Mouse (Mus musculus) hindbrain, embryonic 16.5 days (tissue): ENCODE data around the gene Fcor. TPM values are rescaled to one million over a fixed set of nuclear protein-coding genes. Genes with fewer than 3 reads are reported as not detected.
A peak's percentile ranks its signal among the peaks of the same experiment; 100 is the strongest.

Experiments used
- ATAC-seq: fragments of 200-750 bp; cut with Nextera tagmentation; 2 replicates; pipeline ENCODE4 v1.8.0; 2017; ENCODE audit warnings: moderate TSS enrichment, moderate library complexity
- H3K27ac ChIP-seq: fragments of 300-500 bp; sonication (generic); 2 replicates; pipeline ENCODE4 v1.5.1; 2014; ENCODE audit warnings: low read depth, mild to moderate bottlenecking, control low read depth, low read length, moderate library complexity
- H3K27me3 ChIP-seq: fragments of 300-500 bp; sonication (generic); replicated peaks from 2 replicates; pipeline ENCODE4 v1.6.1; 2014; ENCODE audit warnings: low read length; ENCODE audit not compliant: control insufficient read depth, insufficient read depth
- H3K36me3 ChIP-seq: fragments of 300-500 bp; sonication (generic); 2 replicates; pipeline ENCODE4 v1.6.1; 2014; ENCODE audit warnings: mild to moderate bottlenecking, low read length, moderate library complexity, mixed read lengths; ENCODE audit not compliant: control insufficient read depth, insufficient read depth
- H3K4me1 ChIP-seq: fragments of 300-500 bp; sonication (generic); 2 replicates; pipeline ENCODE4 v1.6.1; 2014; ENCODE audit warnings: low read depth, low read length; ENCODE audit not compliant: control insufficient read depth, insufficient read depth
- H3K4me2 ChIP-seq: fragments of 300-500 bp; sonication (generic); 2 replicates; pipeline ENCODE4 v1.6.1; 2014; ENCODE audit warnings: mild to moderate bottlenecking, low read length, control low read depth, moderate library complexity
- H3K4me3 ChIP-seq: fragments of 300-500 bp; sonication (generic); 2 replicates; pipeline ENCODE4 v1.5.1; 2014; ENCODE audit warnings: mild to moderate bottlenecking, low read length, control low read depth, moderate library complexity
- H3K9ac ChIP-seq: fragments of 300-500 bp; sonication (generic); 2 replicates; pipeline ENCODE4 v1.6.1; 2014; ENCODE audit warnings: low read depth, mild to moderate bottlenecking, control low read depth, low read length, moderate library complexity
- H3K9me3 ChIP-seq: fragments of 300-500 bp; sonication (generic); 2 replicates; pipeline ENCODE4 v1.6.1; 2014; ENCODE audit warnings: mild to moderate bottlenecking, low read length, moderate library complexity; ENCODE audit not compliant: control insufficient read depth
- WGBS: fragments of 180-500 bp; shearing (Covaris S2); extraction: QIAGEN DNeasy Blood & Tissue Kit; methylation state at CpG from one replicate; pipeline ENCODE4 v1.1.7; 2014; 5-methylcytosine and 5-hydroxymethylcytosine counted together
- polyA plus RNA-seq: library from polyadenylated mRNA; unstranded; fragments of >200 nt; fragmentation: Nextera tagmentation; extraction: Ambion mirVana; gene quantifications from 2 replicates; pipeline ENCODE4 v1.2.1, GENCODE M21; 2015

Fcor gene
- polyA plus RNA-seq, 1 experiment from 2014 or later: 21.7 TPM

- Histone ChIP-seq H3K4me1 (peaks cover 15% of the 10 kb centered on the region), H3K4me2 (no peak overlapping the region), H3K27ac (no peak overlapping the region), H3K9me3 (no peaks in the 10 kb centered on the region), H3K9ac (no peak overlapping the region), H3K4me3 (no peak overlapping the region), H3K27me3 (no peaks in the 10 kb centered on the region), H3K36me3 (peaks cover 23% of the 10 kb centered on the region)
- 96% methylated on average over 23 of the region's 23 CpGs for WGBS
- ATAC-seq: no peak
Measured at GRCm38 (mm10) chr8:3679236-3679635, 7.1 kb upstream of the Fcor start.

GRCm38 (mm10) chr8:3678831-3679230 is 6.7 kb upstream of the Fcor start:
- Histone ChIP-seq H3K27me3 (no peaks in the 10 kb centered on the region), H3K27ac (no peak overlapping the region), H3K36me3 (peaks cover 23% of the 10 kb centered on the region), H3K9me3 (no peaks in the 10 kb centered on the region), H3K4me2 (no peak overlapping the region), H3K4me3 (no peak overlapping the region), H3K4me1 (peaks cover 15% of the 10 kb centered on the region), H3K9ac (no peak overlapping the region)
- no peak for ATAC-seq
- 97% methylated on average over 23 of the region's 23 CpGs for WGBS

- no peaks in the 10 kb centered on the region for H3K27me3 ChIP-seq
- 3% methylated on average over 15 of the region's 15 CpGs for WGBS
- H3K4me3 ChIP-seq: peak overlapping the region; percentile 92
- no peaks in the 10 kb centered on the region for H3K9me3 ChIP-seq
- H3K36me3 ChIP-seq: peaks cover 23% of the 10 kb centered on the region
- peak overlapping the region; percentile 94 for H3K4me2 ChIP-seq
- H3K9ac ChIP-seq: peak overlapping the region; percentile 96
- peaks cover 15% of the 10 kb centered on the region for H3K4me1 ChIP-seq
- ATAC-seq: no peak
- H3K27ac ChIP-seq: peak overlapping the region; percentile 85
Measured at GRCm38 (mm10) chr8:3676993-3677579, 4.9 kb upstream of the Fcor start.

GRCm38 (mm10) chr8:3676131-3676992 is 4.2 kb upstream of the Fcor start, which contains the start of gene Trappc5:
Gene Trappc5 (plus strand): TSS chr8:3676299.
- Histone ChIP-seq H3K4me1 (peaks cover 15% of the 10 kb centered on the region), H3K27ac (peak within 1 kb of the TSS; percentile 85)

GRCm38 (mm10) chr8:3674671-3675070 is 2.5 kb upstream of the Fcor start:
- Histone ChIP-seq H3K27ac (no peak overlapping the region), H3K36me3 (peaks cover 10% of the 10 kb centered on the region), H3K4me1 (peaks cover 15% of the 10 kb centered on the region), H3K4me3 (no peak overlapping the region), H3K27me3 (no peaks in the 10 kb centered on the region), H3K4me2 (no peak overlapping the region), H3K9me3 (no peaks in the 10 kb centered on the region), H3K9ac (no peak overlapping the region)
- no peak for ATAC-seq
- WGBS: 51% methylated on average over 3 of the region's 3 CpGs

More at GRCm38 (mm10) chr8:3676131-3676992, 4.2 kb upstream of the Fcor start, which contains the start of gene Trappc5:
- peak; percentile 81 for ATAC-seq
- Histone ChIP-seq H3K4me3 (peak within 1 kb of the TSS; percentile 92), H3K9me3 (no peaks in the 10 kb centered on the region), H3K4me2 (peak within 1 kb of the TSS; percentile 94), H3K9ac (peak within 1 kb of the TSS; percentile 96), H3K27me3 (no peaks in the 10 kb centered on the region), H3K36me3 (peaks cover 23% of the 10 kb centered on the region)
- WGBS: 1% methylated on average over 58 of the region's 61 CpGs

- ATAC-seq: no peak
Measured at GRCm38 (mm10) chr8:3670388-3670787, 1.8 kb downstream of the Fcor start.

GRCm38 (mm10) chr8:3665507-3665906 is 6.7 kb downstream of the Fcor start, which contains the start of gene Mcemp1:
Gene Mcemp1 (plus strand): TSS chr8:3665754.
- Histone ChIP-seq H3K4me2 (no peak within 1 kb of the TSS), H3K36me3 (no peaks in the 10 kb centered on the region), H3K9me3 (no peaks in the 10 kb centered on the region), H3K27me3 (no peaks in the 10 kb centered on the region), H3K27ac (no peak within 1 kb of the TSS), H3K4me3 (no peak within 1 kb of the TSS), H3K9ac (no peak within 1 kb of the TSS), H3K4me1 (no peaks in the 10 kb centered on the region)
- ATAC-seq: no peak
- WGBS: 79% methylated on average over 6 of the region's 6 CpGs

More at GRCm38 (mm10) chr8:3670388-3670787, 1.8 kb downstream of the Fcor start:
- H3K36me3 ChIP-seq: no peaks in the 10 kb centered on the region
- H3K9ac ChIP-seq: no peak overlapping the region
- H3K27ac ChIP-seq: no peak overlapping the region
- H3K4me3 ChIP-seq: no peak overlapping the region
- H3K9me3 ChIP-seq: no peaks in the 10 kb centered on the region
- no peaks in the 10 kb centered on the region for H3K27me3 ChIP-seq
- WGBS: 87% methylated on average over 2 of the region's 2 CpGs
- H3K4me1 ChIP-seq: no peaks in the 10 kb centered on the region; the same call in 1 of the 2 replicates
- H3K4me2 ChIP-seq: no peak overlapping the region

GRCm38 (mm10) chr8:3664405-3664804 is 7.8 kb downstream of the Fcor start:
- Histone ChIP-seq H3K27ac (no peak overlapping the region), H3K9ac (no peak overlapping the region), H3K36me3 (no peaks in the 10 kb centered on the region), H3K9me3 (no peaks in the 10 kb centered on the region), H3K4me3 (no peak overlapping the region), H3K4me2 (no peak overlapping the region), H3K4me1 (no peaks in the 10 kb centered on the region), H3K27me3 (no peaks in the 10 kb centered on the region)
- ATAC-seq: no peak
- 76% methylated on average over 5 of the region's 5 CpGs for WGBS

- H3K27me3 ChIP-seq: no peaks in the 10 kb centered on the region
- H3K4me3 ChIP-seq: no peak overlapping the region
- no peaks in the 10 kb centered on the region for H3K9me3 ChIP-seq
- no peaks in the 10 kb centered on the region; the same call in 1 of the 2 replicates for H3K4me1 ChIP-seq
- H3K4me2 ChIP-seq: no peak overlapping the region
- H3K9ac ChIP-seq: no peak overlapping the region
- ATAC-seq: no peak
- no peak overlapping the region for H3K27ac ChIP-seq
- WGBS: 89% methylated on average over 8 of the region's 8 CpGs
- H3K36me3 ChIP-seq: no peaks in the 10 kb centered on the region
Measured at GRCm38 (mm10) chr8:3660889-3661288, 11.3 kb downstream of the Fcor start.
